Mouse (Mus musculus) thymus, adult 2 months (tissue): ENCODE data around the gene Obscn.

ENCODE experiments used
- CTCF ChIP-seq: fragments of 200-500 bp; IDR thresholded peaks from 2 replicates; pipeline ENCODE4 v1.5.1; 2012; ENCODE audit warnings: mild to moderate bottlenecking, control low read depth, low read length, moderate library complexity, borderline replicate concordance; ENCODE audit not compliant: control insufficient read depth, poor library complexity, insufficient read depth; ENCODE audit errors: extremely low read depth
- POLR2A ChIP-seq: fragments of 200-500 bp; IDR thresholded peaks from 2 replicates; pipeline ENCODE4 v1.6.1; 2012; ENCODE audit warnings: mild to moderate bottlenecking, low read length, control low read depth, moderate library complexity; ENCODE audit not compliant: control insufficient read depth, poor library complexity, insufficient read depth; ENCODE audit errors: extremely low read depth

- no peak for TF ChIP-seq POLR2A
- TF ChIP-seq CTCF, result no peak
These were observed 57.9 kb downstream of the Obscn start for GRCm38 (mm10) chr11:59078311-59078710.
